Mouse (Mus musculus): ENCODE data around the gene Fam47e. TPM values are rescaled to one million over a fixed set of nuclear protein-coding genes. Genes with fewer than 3 reads are reported as not detected.
A peak's percentile ranks its signal among the peaks of the same experiment; 100 is the strongest.

Gene Fam47e
- polyA plus RNA-seq, 1 experiment from 2014 or later = 9.8 TPM

- no peaks in the 10 kb centered on the region for H3K4me1 ChIP-seq (ENCODE audit: insufficient read depth)
- H3K36me3 ChIP-seq (replicated peaks; ENCODE audit: insufficient read depth, low read length) = no peaks in the 10 kb centered on the region
- no peak for DNase-seq
- H3K9me3 ChIP-seq (ENCODE audit: low read length) = peaks cover 3% of the 10 kb centered on the region; the same call in 1 of the 2 replicates
- H3K9ac ChIP-seq (replicated peaks) = no peak overlapping the region
- H3K4me2 ChIP-seq (ENCODE audit: low read depth, low read length) = no peak overlapping the region
- 82% methylated on average over 1 of the region's 1 CpGs for WGBS (ENCODE audit: insufficient replicate concordance)
- no peak for ATAC-seq
- no peaks in the 10 kb centered on the region for H3K27me3 ChIP-seq (ENCODE audit: insufficient read depth, low read length)
- TF ChIP-seq EP300 (IDR thresholded peaks at IDR 0.05; ENCODE audit: low read depth) = no peak
- TF ChIP-seq CTCF (IDR thresholded peaks at IDR 0.05; ENCODE audit: low read depth) = no peak
- H3K27ac ChIP-seq (ENCODE audit: low read depth) = no peak overlapping the region
- H3K4me3 ChIP-seq (ENCODE audit: low read depth, low read length) = no peak overlapping the region
Measured at GRCm38 (mm10) chr5:92555905-92556304, 1.0 kb downstream of the Fam47e start.

- no peaks in the 10 kb centered on the region for H3K27me3 ChIP-seq (ENCODE audit: insufficient read depth, low read length)
- no peaks in the 10 kb centered on the region for H3K36me3 ChIP-seq (replicated peaks; ENCODE audit: insufficient read depth, low read length)
- 70% methylated on average over 1 of the region's 1 CpGs for WGBS (ENCODE audit: insufficient replicate concordance)
- TF ChIP-seq CTCF (IDR thresholded peaks at IDR 0.05; ENCODE audit: low read depth) (no peak), EP300 (IDR thresholded peaks at IDR 0.05; ENCODE audit: low read depth) (no peak)
- no peak overlapping the region for H3K27ac ChIP-seq (ENCODE audit: low read depth)
- no peak for DNase-seq
- H3K4me1 ChIP-seq (ENCODE audit: insufficient read depth) = no peaks in the 10 kb centered on the region
- no peak overlapping the region for H3K4me2 ChIP-seq (ENCODE audit: low read depth, low read length)
- no peak overlapping the region for H3K4me3 ChIP-seq (ENCODE audit: low read depth, low read length)
- H3K9me3 ChIP-seq (ENCODE audit: low read length) = peaks cover 3% of the 10 kb centered on the region; the same call in 1 of the 2 replicates
- no peak for ATAC-seq
- no peak overlapping the region for H3K9ac ChIP-seq (replicated peaks)
Measured at GRCm38 (mm10) chr5:92557508-92557907, 2.6 kb downstream of the Fam47e start.

GRCm38 (mm10) chr5:92560201-92560600 is 5.3 kb downstream of the Fam47e start:
- TF ChIP-seq CTCF (IDR thresholded peaks at IDR 0.05; ENCODE audit: low read depth) (no peak), EP300 (IDR thresholded peaks at IDR 0.05; ENCODE audit: low read depth) (no peak)
- no peak overlapping the region for H3K4me3 ChIP-seq (ENCODE audit: low read depth, low read length)
- ATAC-seq (no peak), DNase-seq (no peak)
- no peaks in the 10 kb centered on the region for H3K4me1 ChIP-seq (ENCODE audit: insufficient read depth)
- no peak overlapping the region for H3K27ac ChIP-seq (ENCODE audit: low read depth)
- no peak overlapping the region for H3K9ac ChIP-seq (replicated peaks)
- H3K9me3 ChIP-seq (ENCODE audit: low read length) = no peaks in the 10 kb centered on the region
- no peak overlapping the region for H3K4me2 ChIP-seq (ENCODE audit: low read depth, low read length)
- H3K36me3 ChIP-seq (replicated peaks; ENCODE audit: insufficient read depth, low read length) = no peaks in the 10 kb centered on the region
- H3K27me3 ChIP-seq (ENCODE audit: insufficient read depth, low read length) = no peaks in the 10 kb centered on the region
- 60% methylated on average over 2 of the region's 2 CpGs for WGBS (ENCODE audit: insufficient replicate concordance)

- no peaks in the 10 kb centered on the region for H3K27me3 ChIP-seq (ENCODE audit: insufficient read depth, low read length)
- no peak for ATAC-seq
- H3K9me3 ChIP-seq (ENCODE audit: low read length) = no peaks in the 10 kb centered on the region
- H3K4me3 ChIP-seq (ENCODE audit: low read depth, low read length) = no peak overlapping the region
- TF ChIP-seq CTCF (IDR thresholded peaks at IDR 0.05; ENCODE audit: low read depth) (no peak), EP300 (IDR thresholded peaks at IDR 0.05; ENCODE audit: low read depth) (no peak)
- H3K9ac ChIP-seq (replicated peaks) = no peak overlapping the region
- H3K4me2 ChIP-seq (ENCODE audit: low read depth, low read length) = no peak overlapping the region
- DNase-seq = no peak
- 74% methylated on average over 13 of the region's 13 CpGs for WGBS (ENCODE audit: insufficient replicate concordance)
- H3K27ac ChIP-seq (ENCODE audit: low read depth) = no peak overlapping the region
- no peaks in the 10 kb centered on the region for H3K36me3 ChIP-seq (replicated peaks; ENCODE audit: insufficient read depth, low read length)
- H3K4me1 ChIP-seq (ENCODE audit: insufficient read depth) = no peaks in the 10 kb centered on the region
Measured at GRCm38 (mm10) chr5:92562002-92562401, 7.1 kb downstream of the Fam47e start.

- DNase-seq = no peak
- peak; percentile 88 for ATAC-seq
- WGBS (ENCODE audit: insufficient replicate concordance) = 56% methylated on average over 4 of the region's 4 CpGs
- Histone ChIP-seq H3K36me3 (replicated peaks; ENCODE audit: insufficient read depth, low read length) (no peaks in the 10 kb centered on the region), H3K4me3 (ENCODE audit: low read depth, low read length) (0 out of 2 replicates have a peak overlapping the region, but pooled peaks have one; percentile 8), H3K4me1 (ENCODE audit: insufficient read depth) (no peaks in the 10 kb centered on the region), H3K4me2 (ENCODE audit: low read depth, low read length) (peak overlapping the region; percentile 50; the same call in 1 of the 2 replicates), H3K27ac (ENCODE audit: low read depth) (no peak overlapping the region), H3K9me3 (ENCODE audit: low read length) (no peaks in the 10 kb centered on the region), H3K27me3 (ENCODE audit: insufficient read depth, low read length) (no peaks in the 10 kb centered on the region), H3K9ac (replicated peaks) (no peak overlapping the region)
- TF ChIP-seq CTCF (IDR thresholded peaks at IDR 0.05; ENCODE audit: low read depth) (no peak), EP300 (IDR thresholded peaks at IDR 0.05; ENCODE audit: low read depth) (no peak)
Measured at GRCm38 (mm10) chr5:92571232-92571631, 16.4 kb downstream of the Fam47e start.

GRCm38 (mm10) chr5:92579559-92579958 is 24.7 kb downstream of the Fam47e start:
- Histone ChIP-seq H3K4me2 (ENCODE audit: low read depth, low read length) (no peak overlapping the region), H3K27ac (ENCODE audit: low read depth) (no peak overlapping the region), H3K9me3 (ENCODE audit: low read length) (no peaks in the 10 kb centered on the region), H3K9ac (replicated peaks) (no peak overlapping the region), H3K4me3 (ENCODE audit: low read depth, low read length) (no peak overlapping the region), H3K27me3 (ENCODE audit: insufficient read depth, low read length) (no peaks in the 10 kb centered on the region), H3K36me3 (replicated peaks; ENCODE audit: insufficient read depth, low read length) (no peaks in the 10 kb centered on the region), H3K4me1 (ENCODE audit: insufficient read depth) (no peaks in the 10 kb centered on the region)
- DNase-seq = no peak
- TF ChIP-seq EP300 (IDR thresholded peaks at IDR 0.05; ENCODE audit: low read depth) (no peak), CTCF (IDR thresholded peaks at IDR 0.05; ENCODE audit: low read depth) (no peak)
- 63% methylated on average over 14 of the region's 14 CpGs for WGBS (ENCODE audit: insufficient replicate concordance)
- no peak for ATAC-seq

GRCm38 (mm10) chr5:92585932-92586331 is 31.1 kb downstream of the Fam47e start:
- no peaks in the 10 kb centered on the region for H3K27me3 ChIP-seq (ENCODE audit: insufficient read depth, low read length)
- H3K9me3 ChIP-seq (ENCODE audit: low read length) = peaks cover 2% of the 10 kb centered on the region; the same call in 1 of the 2 replicates
- no peaks in the 10 kb centered on the region for H3K4me1 ChIP-seq (ENCODE audit: insufficient read depth)
- no peak for TF ChIP-seq EP300 (IDR thresholded peaks at IDR 0.05; ENCODE audit: low read depth)
- no peak for TF ChIP-seq CTCF (IDR thresholded peaks at IDR 0.05; ENCODE audit: low read depth)
- DNase-seq (peak; percentile 71), ATAC-seq (peak; percentile 100)
- H3K9ac ChIP-seq (replicated peaks) = no peak overlapping the region
- H3K4me2 ChIP-seq (ENCODE audit: low read depth, low read length) = no peak overlapping the region
- no peak overlapping the region for H3K4me3 ChIP-seq (ENCODE audit: low read depth, low read length)
- H3K27ac ChIP-seq (ENCODE audit: low read depth) = peak overlapping the region; percentile 82
- H3K36me3 ChIP-seq (replicated peaks; ENCODE audit: insufficient read depth, low read length) = no peaks in the 10 kb centered on the region
- WGBS (ENCODE audit: insufficient replicate concordance) = 49% methylated on average over 10 of the region's 10 CpGs
